Mouse (Mus musculus): ENCODE results near the gene Vmn2r81. TPM values are rescaled to one million over a fixed set of nuclear protein-coding genes. Genes with fewer than 3 reads are reported as not detected.
"Not testable (repeated sequence)": the region's sequence is repeated elsewhere in the genome, so short reads cannot be mapped to it uniquely, and the experiment has no call there.

Gene Vmn2r81
- polyA plus RNA-seq (2015; fragmentation: Nextera tagmentation; extraction: Ambion mirVana), result not detected in 2 replicates

- H3K27ac ChIP-seq; ATAC-seq (ENCODE audit: low FRiP score); H3K9ac ChIP-seq; H3K4me3 ChIP-seq; H3K36me3 ChIP-seq; H3K9me3 ChIP-seq; H3K27me3 ChIP-seq; H3K4me2 ChIP-seq; H3K4me1 ChIP-seq (replicated peaks): not testable (repeated sequence)
- WGBS, result 80% methylated on average over 3 of the region's 3 CpGs
Observed at GRCm38 (mm10) chr10:79247392-79247791, at the start of gene Vmn2r81. TSS of gene Vmn2r81 (plus strand) at chr10:79247692.

- not testable (repeated sequence) for H3K9me3 ChIP-seq; H3K4me3 ChIP-seq; H3K36me3 ChIP-seq; H3K27me3 ChIP-seq; ATAC-seq (ENCODE audit: low FRiP score); H3K4me1 ChIP-seq (replicated peaks); H3K27ac ChIP-seq; H3K9ac ChIP-seq; H3K4me2 ChIP-seq
- WGBS, result 87% methylated on average over 1 of the region's 1 CpGs
Observed at GRCm38 (mm10) chr10:79199973-79200372, 47.5 kb upstream of the Vmn2r81 start.

- Histone ChIP-seq H3K36me3 (no peaks in the 10 kb centered on the region), H3K9ac (no peak overlapping the region), H3K4me3 (no peak overlapping the region), H3K27ac (no peak overlapping the region), H3K9me3 (no peaks in the 10 kb centered on the region), H3K4me1 (replicated peaks) (no peaks in the 10 kb centered on the region), H3K27me3 (no peaks in the 10 kb centered on the region), H3K4me2 (no peak overlapping the region)
- ATAC-seq (ENCODE audit: low FRiP score), result no peak
Observed at GRCm38 (mm10) chr10:79220432-79220831, 27.1 kb upstream of the Vmn2r81 start.

GRCm38 (mm10) chr10:79221606-79222005, 25.9 kb upstream of the Vmn2r81 start:
- Histone ChIP-seq H3K4me3 (no peak overlapping the region), H3K27me3 (no peaks in the 10 kb centered on the region), H3K4me1 (replicated peaks) (no peaks in the 10 kb centered on the region), H3K27ac (no peak overlapping the region), H3K9me3 (no peaks in the 10 kb centered on the region), H3K9ac (no peak overlapping the region), H3K36me3 (no peaks in the 10 kb centered on the region), H3K4me2 (no peak overlapping the region)
- no peak for ATAC-seq (ENCODE audit: low FRiP score)

- 78% methylated on average over 7 of the region's 7 CpGs for WGBS
- no peak overlapping the region for H3K9ac ChIP-seq
- no peak for ATAC-seq (ENCODE audit: low FRiP score)
- H3K9me3 ChIP-seq, result no peaks in the 10 kb centered on the region
- no peak overlapping the region for H3K4me2 ChIP-seq
- H3K4me1 ChIP-seq (replicated peaks), result no peaks in the 10 kb centered on the region
- no peak overlapping the region for H3K27ac ChIP-seq
- H3K27me3 ChIP-seq, result no peaks in the 10 kb centered on the region
- no peak overlapping the region for H3K4me3 ChIP-seq
- no peaks in the 10 kb centered on the region for H3K36me3 ChIP-seq
Observed at GRCm38 (mm10) chr10:79222214-79222613, 25.3 kb upstream of the Vmn2r81 start.

- Histone ChIP-seq H3K27ac (0 out of 2 replicates have a peak overlapping the region, but pooled peaks have one; percentile 35), H3K4me2 (peak overlapping the region; percentile 47), H3K4me3 (peak overlapping the region; percentile 38)
- ATAC-seq (ENCODE audit: low FRiP score), result peak; percentile 74
- not testable (repeated sequence) for H3K9ac ChIP-seq; H3K36me3 ChIP-seq; H3K27me3 ChIP-seq; H3K9me3 ChIP-seq; H3K4me1 ChIP-seq (replicated peaks)
- 6% methylated on average over 16 of the region's 16 CpGs for WGBS
Observed at GRCm38 (mm10) chr10:79322033-79322736, 74.7 kb downstream of the Vmn2r81 start.

- peak; percentile 46; the same call in 1 of the 2 replicates for ATAC-seq (ENCODE audit: low FRiP score)
- H3K4me1 ChIP-seq (replicated peaks), result no peaks in the 10 kb centered on the region
- H3K36me3 ChIP-seq, result no peaks in the 10 kb centered on the region
- no peak overlapping the region for H3K4me2 ChIP-seq
- no peaks in the 10 kb centered on the region for H3K27me3 ChIP-seq
- no peak overlapping the region for H3K27ac ChIP-seq
- H3K9ac ChIP-seq, result no peak overlapping the region
- H3K9me3 ChIP-seq, result no peaks in the 10 kb centered on the region
- H3K4me3 ChIP-seq, result no peak overlapping the region
Observed at GRCm38 (mm10) chr10:79322737-79323086, 75.2 kb downstream of the Vmn2r81 start.

Other genes with a start within 250 kb of the Vmn2r81 start
- not detected in 2 replicates for gene Olfr1351, start 235.2 kb upstream of the Vmn2r81 start, polyA plus RNA-seq (2015; fragmentation: Nextera tagmentation; extraction: Ambion mirVana)
- 0.30 and 0.65 TPM in 2 replicates for gene Olfr57, start 219.0 kb upstream of the Vmn2r81 start, polyA plus RNA-seq (2015; fragmentation: Nextera tagmentation; extraction: Ambion mirVana)
- gene 2610008E11Rik, start 150.1 kb upstream of the Vmn2r81 start, polyA plus RNA-seq (2015; fragmentation: Nextera tagmentation; extraction: Ambion mirVana), result 50.8 and 53.7 TPM in 2 replicates
- gene Vmn2r80, start 98.9 kb upstream of the Vmn2r81 start, polyA plus RNA-seq (2015; fragmentation: Nextera tagmentation; extraction: Ambion mirVana), result not detected in 2 replicates
- not detected in 2 replicates for gene Vmn2r82, start 108.8 kb downstream of the Vmn2r81 start, polyA plus RNA-seq (2015; fragmentation: Nextera tagmentation; extraction: Ambion mirVana)
- gene Vmn2r83, start 221.0 kb downstream of the Vmn2r81 start, polyA plus RNA-seq (2015; fragmentation: Nextera tagmentation; extraction: Ambion mirVana), result not detected in 2 replicates

All from hindbrain, embryonic 13.5 days (tissue).